Mouse (Mus musculus): Measurements from ENCODE around the gene Map7. TPM values are rescaled to one million over a fixed set of nuclear protein-coding genes. Genes with fewer than 3 reads are reported as not detected.

Map7 gene
- polyA plus RNA-seq, 1 experiment from 2014 or later, result 2.7 TPM

GRCm38 (mm10) chr10:20257054-20257643 lies 108.9 kb downstream of the Map7 start:
- WGBS (ENCODE audit: missing documents), result 96% methylated on average over 11 of the region's 14 CpGs
- Histone ChIP-seq H3K4me3 (ENCODE audit: inconsistent target) (no peak overlapping the region), H3K79me2 (ENCODE audit: inconsistent target) (no peaks in the 10 kb centered on the region), H3K36me3 (ENCODE audit: inconsistent target) (no peaks in the 10 kb centered on the region), H3K27ac (no peak overlapping the region)

DNA sequence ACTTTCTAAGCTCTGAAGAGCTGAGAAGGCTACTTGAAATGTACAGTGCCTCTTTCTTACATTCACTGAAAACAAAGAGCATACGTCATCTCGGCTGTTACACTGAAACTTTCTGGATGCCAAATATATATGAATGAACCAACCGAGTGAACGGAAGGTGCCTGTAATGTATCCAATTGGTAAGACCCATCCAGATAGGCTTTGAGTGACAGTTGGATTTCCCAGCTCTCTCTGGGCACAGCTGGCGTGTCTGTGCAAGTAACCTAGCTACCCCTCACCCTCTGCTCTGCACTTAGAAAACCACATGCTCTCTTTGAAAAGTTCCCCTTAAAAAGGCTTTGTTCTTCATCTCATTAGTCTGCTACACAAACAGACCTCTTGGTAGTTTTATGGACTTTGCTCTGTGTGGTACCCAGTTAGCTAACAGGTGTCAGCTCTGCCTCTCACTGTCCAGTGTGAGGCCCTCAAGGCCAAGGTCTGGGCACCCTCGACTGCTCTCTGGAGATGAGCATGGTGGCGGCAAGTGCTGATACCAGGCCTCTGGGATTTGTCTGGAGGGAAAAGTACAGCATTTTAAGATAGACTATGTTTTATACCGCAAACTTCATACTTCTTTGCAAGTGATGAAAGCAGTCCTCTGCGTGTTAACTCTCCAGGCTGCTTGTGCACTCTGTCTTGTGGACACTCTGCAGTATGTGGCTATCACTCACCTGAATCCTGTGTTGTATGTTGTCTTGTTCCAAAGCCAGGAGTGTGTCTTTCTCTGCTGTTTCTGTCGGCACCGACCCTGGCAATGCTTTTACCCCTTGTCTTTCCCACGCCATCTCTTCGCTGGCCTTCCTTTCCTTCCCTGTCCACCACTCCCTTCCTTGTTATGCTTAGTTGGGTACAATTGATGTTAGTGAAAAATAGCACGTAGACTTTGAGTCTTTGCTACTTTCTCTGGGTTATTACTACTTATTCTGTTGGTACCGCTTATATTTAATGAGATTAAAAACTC lies 109.8 kb downstream of the Map7 start:
- WGBS (ENCODE audit: missing documents), result 94% methylated on average over 15 of the region's 15 CpGs
- Histone ChIP-seq H3K27ac (no peak overlapping the region), H3K4me3 (ENCODE audit: inconsistent target) (no peak overlapping the region)

GRCm38 (mm10) chr10:20259476-20259875 lies 111.2 kb downstream of the Map7 start:
- no peaks in the 10 kb centered on the region for H3K36me3 ChIP-seq (ENCODE audit: inconsistent target)
- no peak overlapping the region for H3K4me3 ChIP-seq (ENCODE audit: inconsistent target)
- no peak overlapping the region for H3K27ac ChIP-seq
- WGBS (ENCODE audit: missing documents), result 87% methylated on average over 2 of the region's 2 CpGs
- H3K79me2 ChIP-seq (ENCODE audit: inconsistent target), result no peaks in the 10 kb centered on the region

More for the DNA sequence above, 109.8 kb downstream of the Map7 start:
- Histone ChIP-seq H3K36me3 (ENCODE audit: inconsistent target) (no peaks in the 10 kb centered on the region), H3K79me2 (ENCODE audit: inconsistent target) (no peaks in the 10 kb centered on the region)

DNA sequence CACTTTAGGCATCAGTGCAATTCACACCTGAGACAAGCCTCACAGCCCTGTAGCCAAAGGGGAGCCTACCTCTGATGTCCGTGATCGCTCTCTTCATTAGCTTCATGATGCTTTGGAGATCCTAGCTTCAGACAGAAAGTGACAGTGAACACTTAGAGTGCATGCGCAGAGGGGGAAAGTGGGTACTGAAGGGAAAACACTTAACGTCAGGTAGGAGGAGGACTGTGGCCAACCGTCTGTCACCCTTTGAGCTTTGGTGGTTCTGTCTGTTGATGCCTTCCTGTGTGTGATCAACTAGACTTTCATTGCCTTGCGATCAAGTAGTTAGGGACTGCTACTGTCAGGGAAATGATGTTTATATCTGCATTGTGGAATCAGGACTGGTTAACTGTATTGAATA lies 114.6 kb downstream of the Map7 start:
- H3K79me2 ChIP-seq (ENCODE audit: inconsistent target), result no peaks in the 10 kb centered on the region
- H3K4me3 ChIP-seq (ENCODE audit: inconsistent target), result no peak overlapping the region
- H3K36me3 ChIP-seq (ENCODE audit: inconsistent target), result no peaks in the 10 kb centered on the region
- H3K27ac ChIP-seq, result no peak overlapping the region
- WGBS (ENCODE audit: missing documents), result 95% methylated on average over 6 of the region's 6 CpGs

DNA sequence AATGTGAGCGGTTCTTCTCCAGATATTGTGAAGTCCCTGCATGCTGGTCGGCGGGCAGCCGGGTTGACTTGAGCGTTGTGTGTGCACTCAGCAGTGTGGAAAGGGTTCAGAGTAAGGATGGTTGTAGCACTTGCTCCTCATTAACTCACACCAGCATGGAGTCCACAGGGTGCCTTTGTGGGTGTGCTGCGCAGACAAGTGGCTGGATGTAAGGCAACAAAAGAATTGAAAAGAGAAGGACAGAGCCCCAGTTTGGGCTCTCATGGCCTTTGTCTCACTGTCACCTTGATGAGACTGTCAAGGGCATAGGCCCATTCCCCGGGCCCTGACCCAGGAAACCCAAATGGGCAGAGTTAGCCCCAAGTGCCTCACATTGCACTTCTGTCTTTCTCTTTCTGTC lies 116.2 kb downstream of the Map7 start:
- Histone ChIP-seq H3K79me2 (ENCODE audit: inconsistent target) (no peaks in the 10 kb centered on the region), H3K4me3 (ENCODE audit: inconsistent target) (no peak overlapping the region), H3K27ac (no peak overlapping the region), H3K36me3 (ENCODE audit: inconsistent target) (no peaks in the 10 kb centered on the region)
- WGBS (ENCODE audit: missing documents), result 100% methylated on average over 7 of the region's 7 CpGs

DNA sequence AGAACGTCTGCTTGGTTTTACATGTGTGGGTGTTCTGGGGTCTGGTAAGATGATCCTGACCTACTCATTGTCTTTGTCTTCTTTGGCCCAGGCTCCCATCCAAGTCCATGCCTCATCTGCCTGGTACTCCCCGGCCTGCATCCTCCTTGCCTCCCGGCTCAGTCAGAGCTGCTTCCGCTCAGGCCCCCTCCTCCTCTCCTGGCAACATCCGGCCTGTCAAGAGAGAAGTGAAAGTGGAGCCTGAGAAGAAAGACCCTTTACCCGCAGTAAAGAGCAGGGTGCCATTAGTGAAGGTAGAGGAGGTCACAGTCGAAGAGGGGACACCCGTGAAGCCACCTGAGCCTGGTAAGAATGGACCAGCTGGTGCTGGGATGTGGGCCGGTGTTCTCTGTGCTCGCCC lies 118.8 kb downstream of the Map7 start:
- 46% methylated on average over 10 of the region's 10 CpGs for WGBS (ENCODE audit: missing documents)
- Histone ChIP-seq H3K4me3 (ENCODE audit: inconsistent target) (no peak overlapping the region), H3K27ac (no peak overlapping the region), H3K36me3 (ENCODE audit: inconsistent target) (no peaks in the 10 kb centered on the region), H3K79me2 (ENCODE audit: inconsistent target) (no peaks in the 10 kb centered on the region)

- Histone ChIP-seq H3K27ac (no peak overlapping the region), H3K4me3 (ENCODE audit: inconsistent target) (no peak overlapping the region), H3K79me2 (ENCODE audit: inconsistent target) (no peaks in the 10 kb centered on the region), H3K36me3 (ENCODE audit: inconsistent target) (no peaks in the 10 kb centered on the region)
- WGBS (ENCODE audit: missing documents), result 89% methylated on average over 7 of the region's 7 CpGs
These were observed 120.7 kb downstream of the Map7 start for GRCm38 (mm10) chr10:20268945-20269344.

DNA sequence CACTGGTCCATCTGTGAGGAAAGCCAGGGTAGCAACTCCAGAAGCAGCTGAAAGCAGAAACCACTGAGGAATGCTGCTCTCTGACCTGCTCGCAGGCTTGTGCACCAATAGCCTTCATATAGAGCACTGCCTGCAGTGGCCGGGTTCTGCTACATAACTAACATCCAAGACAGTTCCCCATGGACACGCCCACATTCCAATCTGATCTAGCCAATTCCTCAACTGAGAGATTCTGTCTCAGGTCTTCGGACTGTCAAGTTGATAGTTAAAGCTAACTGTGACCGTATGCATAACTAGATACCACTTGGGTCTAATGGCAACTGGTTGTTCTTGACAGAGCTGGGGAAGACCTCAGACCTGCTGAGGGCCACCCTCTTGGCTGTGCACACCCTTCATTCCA lies 124.1 kb downstream of the Map7 start:
- 91% methylated on average over 5 of the region's 5 CpGs for WGBS (ENCODE audit: missing documents)
- Histone ChIP-seq H3K79me2 (ENCODE audit: inconsistent target) (no peaks in the 10 kb centered on the region), H3K36me3 (ENCODE audit: inconsistent target) (no peaks in the 10 kb centered on the region), H3K4me3 (ENCODE audit: inconsistent target) (no peak overlapping the region), H3K27ac (no peak overlapping the region)

DNA sequence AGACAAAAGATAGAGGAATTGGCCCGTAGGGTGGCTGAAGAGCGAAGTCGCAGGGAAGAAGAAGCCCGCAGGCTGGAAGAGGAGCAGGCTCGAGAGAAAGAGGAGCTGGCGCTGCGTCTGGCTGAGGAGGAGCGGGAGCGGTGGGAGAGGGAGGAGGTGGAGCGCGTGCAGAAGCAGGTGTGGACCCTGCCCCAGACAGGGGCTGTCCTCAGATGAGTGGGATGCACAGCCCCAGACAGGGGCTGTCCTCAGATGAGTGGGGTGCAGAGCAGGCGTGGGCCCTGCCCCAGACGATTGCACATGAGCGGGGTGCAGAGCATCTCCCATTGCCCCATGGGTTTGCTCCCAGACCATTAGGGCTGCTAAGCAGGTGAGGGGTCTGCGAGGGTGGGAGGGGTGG lies 125.0 kb downstream of the Map7 start:
- H3K4me3 ChIP-seq (ENCODE audit: inconsistent target), result no peak overlapping the region
- no peak overlapping the region for H3K27ac ChIP-seq
- 94% methylated on average over 13 of the region's 15 CpGs for WGBS (ENCODE audit: missing documents)
- no peaks in the 10 kb centered on the region for H3K79me2 ChIP-seq (ENCODE audit: inconsistent target)
- H3K36me3 ChIP-seq (ENCODE audit: inconsistent target), result no peaks in the 10 kb centered on the region

DNA sequence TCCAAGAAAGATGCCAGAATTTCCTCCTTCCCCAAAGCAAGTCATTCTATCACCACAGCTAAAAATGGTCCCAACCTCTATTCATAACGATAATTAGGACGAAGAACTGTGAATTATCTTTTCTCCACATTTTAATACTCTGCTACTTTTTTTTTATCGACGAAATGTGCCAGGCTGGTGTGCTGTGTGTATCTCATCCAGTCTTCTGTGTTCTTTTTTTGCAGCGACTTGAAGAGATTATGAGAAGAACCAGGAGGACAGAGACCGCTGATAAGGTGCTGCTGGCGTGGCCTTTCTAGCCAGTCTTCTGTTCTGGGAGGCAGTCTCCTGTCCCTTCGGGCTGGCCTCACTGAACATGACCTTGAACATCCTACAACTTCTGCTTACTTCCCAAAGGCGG lies 125.8 kb downstream of the Map7 start:
- Histone ChIP-seq H3K36me3 (ENCODE audit: inconsistent target) (no peaks in the 10 kb centered on the region), H3K79me2 (ENCODE audit: inconsistent target) (no peaks in the 10 kb centered on the region), H3K4me3 (ENCODE audit: inconsistent target) (no peak overlapping the region), H3K27ac (no peak overlapping the region)
- 96% methylated on average over 8 of the region's 9 CpGs for WGBS (ENCODE audit: missing documents)

GRCm38 (mm10) chr10:20281456-20281855 lies 133.2 kb downstream of the Map7 start:
- H3K4me3 ChIP-seq (ENCODE audit: inconsistent target), result no peak overlapping the region
- 38% methylated on average over 2 of the region's 2 CpGs for WGBS (ENCODE audit: missing documents)
- no peak overlapping the region for H3K27ac ChIP-seq
- no peaks in the 10 kb centered on the region for H3K79me2 ChIP-seq (ENCODE audit: inconsistent target)
- H3K36me3 ChIP-seq (ENCODE audit: inconsistent target), result no peaks in the 10 kb centered on the region

DNA sequence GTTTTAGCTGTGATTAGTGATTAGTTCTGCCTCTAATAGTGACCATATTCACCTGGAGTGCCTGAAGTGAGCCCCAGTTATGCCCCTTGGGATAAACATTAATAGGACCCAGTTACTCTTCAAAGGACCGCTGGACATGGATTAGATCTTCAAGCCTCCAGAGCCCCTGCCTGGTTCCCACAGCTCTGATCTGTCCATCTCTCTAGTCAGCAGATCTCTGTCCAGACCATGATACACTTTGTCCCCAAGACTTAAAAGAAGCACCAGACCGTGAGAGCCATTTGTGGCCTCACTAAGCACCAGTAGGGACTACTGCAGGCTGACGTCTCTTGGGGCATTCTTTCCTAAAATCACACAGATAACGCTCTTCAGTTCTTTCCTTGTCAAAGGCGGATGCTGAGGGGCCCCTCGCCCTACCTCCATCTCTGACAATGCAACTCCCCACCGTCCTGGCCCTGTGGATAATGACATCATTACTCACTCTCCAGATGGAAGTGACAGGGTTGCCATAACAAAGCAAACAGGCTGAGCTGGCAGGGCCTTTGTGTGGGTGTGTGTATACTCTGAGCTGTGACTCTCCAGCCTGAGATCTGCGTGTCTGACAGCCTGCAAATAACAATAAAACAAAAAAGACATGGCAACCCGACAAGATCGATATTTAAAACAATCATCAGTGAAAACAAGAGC lies 137.2 kb downstream of the Map7 start:
- Histone ChIP-seq H3K27ac (no peak overlapping the region), H3K79me2 (ENCODE audit: inconsistent target) (no peaks in the 10 kb centered on the region), H3K4me3 (ENCODE audit: inconsistent target) (no peak overlapping the region), H3K36me3 (ENCODE audit: inconsistent target) (no peaks in the 10 kb centered on the region)
- WGBS (ENCODE audit: missing documents), result 85% methylated on average over 10 of the region's 10 CpGs

- H3K4me3 ChIP-seq (ENCODE audit: inconsistent target), result no peak overlapping the region
- no peaks in the 10 kb centered on the region for H3K36me3 ChIP-seq (ENCODE audit: inconsistent target)
- H3K27ac ChIP-seq, result no peak overlapping the region
- whole genome bisulfite sequencing (ENCODE audit: missing documents), result 91% methylated on average over 15 of the region's 15 CpGs
- H3K79me2 ChIP-seq (ENCODE audit: inconsistent target), result no peaks in the 10 kb centered on the region
These were observed 137.9 kb downstream of the Map7 start for GRCm38 (mm10) chr10:20285994-20286836.

- WGBS (ENCODE audit: missing documents), result 94% methylated on average over 3 of the region's 6 CpGs
- Histone ChIP-seq H3K27ac (no peak overlapping the region), H3K36me3 (ENCODE audit: inconsistent target) (no peaks in the 10 kb centered on the region), H3K4me3 (ENCODE audit: inconsistent target) (no peak overlapping the region), H3K79me2 (ENCODE audit: inconsistent target) (no peaks in the 10 kb centered on the region)
These were observed 139.1 kb downstream of the Map7 start for GRCm38 (mm10) chr10:20287369-20287768.
